Mouse (Mus musculus) lung, postnatal 25 days (tissue): ENCODE measurements around the gene Zfp968.
"Not testable (repeated sequence)": the region's sequence is repeated elsewhere in the genome, so short reads cannot be mapped to it uniquely, and the experiment has no call there.

ENCODE experiments used
- DNase-seq: peaks from one replicate; pipeline ENCODE4 v3.0.0; 2022; ENCODE audit warnings: low spot score

Zfp968 gene

GRCm38 (mm10) chr2:175372136-175372535, at the start of gene Zfp968:
TSS of gene Zfp968 (plus strand) at chr2:175372436.
- not testable (repeated sequence) for DNase-seq

- DNase-seq, result not testable (repeated sequence)
These were observed 34.1 kb upstream of the Zfp968 start, which contains the start of gene Gm4631 for GRCm38 (mm10) chr2:175338097-175338496. TSS of gene Gm4631 (minus strand) at chr2:175338197.
